Mouse (Mus musculus) limb, embryonic 15.5 days (tissue): Measurements from ENCODE around the gene Atg3. TPM values are rescaled to one million over a fixed set of nuclear protein-coding genes. Genes with fewer than 3 reads are reported as not detected.

Source experiments
- ATAC-seq: fragments of 200-750 bp; cut with Nextera tagmentation; 2 replicates; pipeline ENCODE4 v1.8.0; 2017; ENCODE audit warnings: low read depth, moderate TSS enrichment; ENCODE audit not compliant: insufficient number of reproducible peaks, low FRiP score, low TSS enrichment
- H3K27ac ChIP-seq: fragments of 300-500 bp; sonication (generic); 2 replicates; pipeline ENCODE4 v1.5.1; 2015; ENCODE audit warnings: moderate library complexity, mild to moderate bottlenecking, inconsistent platforms
- H3K27me3 ChIP-seq: fragments of 300-500 bp; sonication (generic); 2 replicates; pipeline ENCODE4 v1.6.1; 2015; ENCODE audit warnings: inconsistent platforms
- H3K36me3 ChIP-seq: fragments of 300-500 bp; sonication (generic); 2 replicates; pipeline ENCODE4 v1.6.1; 2015; ENCODE audit warnings: inconsistent platforms
- H3K4me1 ChIP-seq: fragments of 300-500 bp; sonication (generic); 2 replicates; pipeline ENCODE4 v1.6.1; 2015; ENCODE audit warnings: inconsistent platforms
- H3K4me2 ChIP-seq: fragments of 300-500 bp; sonication (generic); 2 replicates; pipeline ENCODE4 v1.6.1; 2015; ENCODE audit warnings: mild to moderate bottlenecking, inconsistent platforms
- H3K4me3 ChIP-seq: fragments of 300-500 bp; sonication (generic); 2 replicates; pipeline ENCODE4 v1.5.1; 2015; ENCODE audit warnings: mild to moderate bottlenecking, inconsistent platforms
- H3K9ac ChIP-seq: fragments of 300-500 bp; sonication (generic); 2 replicates; pipeline ENCODE4 v1.6.1; 2015; ENCODE audit warnings: inconsistent platforms
- H3K9me3 ChIP-seq: fragments of 300-500 bp; sonication (generic); 2 replicates; pipeline ENCODE4 v1.6.1; 2016; ENCODE audit warnings: inconsistent platforms
- WGBS: fragments of 180-500 bp; shearing (Covaris S2); methylation state at CpG from one replicate; pipeline ENCODE4 v1.1.7; 2015; 5-methylcytosine and 5-hydroxymethylcytosine counted together
- polyA plus RNA-seq: library from polyadenylated mRNA; unstranded; fragments of >200 nt; fragmentation: Nextera tagmentation; extraction: Ambion mirVana; gene quantifications from 2 replicates; pipeline ENCODE4 v1.2.1, GENCODE M21; 2015

The Atg3 gene
- 41.6 and 42.3 TPM in 2 replicates for polyA plus RNA-seq

DNA sequence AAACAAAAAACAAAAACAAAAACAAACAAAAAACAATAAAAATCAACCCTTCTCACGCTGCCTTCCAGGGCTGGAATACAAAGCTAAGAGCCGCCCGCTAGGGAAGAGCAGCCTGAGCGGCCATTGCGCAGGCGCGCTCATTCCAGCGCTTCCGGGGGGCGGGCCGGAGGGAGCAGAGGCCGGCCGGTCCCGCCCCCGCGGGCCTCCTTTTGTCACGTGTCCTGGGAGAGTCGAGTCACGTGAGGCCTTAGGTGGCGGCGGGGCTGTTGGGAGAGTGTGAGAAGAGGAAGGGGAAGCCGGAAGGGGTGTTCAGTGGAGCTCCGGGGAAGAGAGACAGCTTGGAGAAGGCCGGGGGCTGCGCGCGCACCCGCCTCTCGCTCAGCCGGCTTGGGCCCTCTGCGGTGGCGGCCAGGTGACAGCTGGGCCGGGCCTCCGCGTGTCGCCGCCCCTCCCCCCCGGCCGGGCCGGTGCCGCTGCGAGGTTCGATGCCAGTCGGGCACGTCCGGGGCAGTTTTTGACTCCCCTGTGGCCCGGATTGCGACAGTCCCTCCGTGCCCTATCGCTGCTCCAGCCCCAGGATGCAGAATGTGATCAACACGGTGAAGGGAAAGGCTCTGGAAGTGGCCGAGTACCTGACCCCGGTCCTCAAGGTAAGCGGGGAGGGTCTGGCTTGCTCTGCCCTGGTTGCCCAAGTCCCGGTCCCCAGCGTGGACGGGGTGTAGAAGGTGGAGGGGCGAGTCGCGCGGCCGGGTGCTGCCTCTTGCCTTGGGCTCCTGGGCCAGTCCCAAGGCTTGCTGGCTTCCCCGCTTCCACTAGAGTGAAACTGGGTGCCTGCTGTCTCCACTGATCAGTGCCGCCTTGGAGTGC lies at the start of gene Atg3, which contains the start of gene Slc35a5:
TSS of gene Atg3 (plus strand) at position 264 of the 867 bp plus-strand sequence.
TSS of gene Slc35a5 (minus strand) at position 185 of the 867 bp plus-strand sequence.
- H3K36me3 ChIP-seq, result peaks cover 4% of the 10 kb centered on the region; the same call in 1 of the 2 replicates
- WGBS, result under 1% methylated on average over 53 of the region's 64 CpGs
- H3K27me3 ChIP-seq, result no peaks in the 10 kb centered on the region
- peak within 1 kb of the TSS; percentile 74 for H3K9ac ChIP-seq
- peak within 1 kb of the TSS; percentile 81 for H3K4me2 ChIP-seq
- H3K9me3 ChIP-seq, result no peaks in the 10 kb centered on the region
- peak within 1 kb of the TSS; percentile 93 for H3K27ac ChIP-seq
- peaks cover 19% of the 10 kb centered on the region for H3K4me1 ChIP-seq
- H3K4me3 ChIP-seq, result peak within 1 kb of the TSS; percentile 72
- peak; percentile 99 for ATAC-seq

DNA sequence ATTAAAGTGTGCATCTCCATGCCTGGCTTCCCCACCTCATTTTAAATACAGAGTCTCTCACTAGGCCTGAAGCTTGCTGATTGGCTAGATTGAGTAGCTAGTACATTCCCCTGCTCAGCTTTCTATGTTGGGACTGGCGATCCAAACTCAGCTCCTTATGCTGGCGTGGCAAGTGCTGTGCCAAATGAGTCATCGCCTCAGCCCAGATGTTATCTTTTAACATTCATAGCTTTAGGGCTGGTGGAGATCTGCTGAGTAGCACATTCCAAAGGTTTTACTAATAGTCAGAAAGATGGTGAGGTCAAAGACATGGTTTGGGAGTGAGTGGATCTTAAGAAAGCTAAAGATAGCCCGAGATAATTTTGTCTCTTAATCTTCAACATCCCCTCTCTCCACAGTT lies 48.1 kb upstream of the Atg3 start:
- Histone ChIP-seq H3K27me3 (no peaks in the 10 kb centered on the region), H3K36me3 (0 out of 2 replicates have a peak, but pooled peaks cover 6% of the 10 kb centered on the region), H3K4me1 (peaks cover 6% of the 10 kb centered on the region; the same call in 1 of the 2 replicates), H3K4me3 (no peak overlapping the region), H3K4me2 (no peak overlapping the region), H3K9ac (no peak overlapping the region), H3K27ac (peak overlapping the region; percentile 59), H3K9me3 (no peaks in the 10 kb centered on the region)
- ATAC-seq, result peak; percentile 67
- 21% methylated on average over 4 of the region's 4 CpGs for WGBS

DNA sequence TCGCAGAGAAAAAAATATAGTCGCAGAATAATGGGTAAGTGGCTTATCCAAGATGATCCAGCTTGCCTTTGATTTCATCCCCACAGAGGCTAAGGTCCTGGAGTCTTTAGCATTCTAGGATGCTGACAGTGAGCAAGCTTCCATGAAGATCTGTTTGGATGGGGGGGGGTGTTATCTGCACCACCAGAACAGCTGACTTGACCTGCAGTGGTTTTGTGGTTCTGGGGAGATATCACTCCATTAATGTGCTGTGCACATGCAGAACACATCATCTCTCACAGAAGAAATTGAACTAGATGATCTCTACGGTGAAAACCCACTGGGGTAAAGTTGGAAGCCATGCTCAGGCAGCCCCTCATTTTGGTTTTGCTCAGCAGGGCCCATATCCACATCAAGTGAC lies 41.4 kb upstream of the Atg3 start:
- 89% methylated on average over 3 of the region's 3 CpGs for WGBS
- no peaks in the 10 kb centered on the region for H3K27me3 ChIP-seq
- H3K4me1 ChIP-seq, result 0 out of 2 replicates have a peak, but pooled peaks cover 3% of the 10 kb centered on the region
- no peaks in the 10 kb centered on the region for H3K9me3 ChIP-seq
- peaks cover 19% of the 10 kb centered on the region; the same call in 1 of the 2 replicates for H3K36me3 ChIP-seq
- no peak overlapping the region for H3K4me3 ChIP-seq
- no peak overlapping the region for H3K4me2 ChIP-seq
- no peak for ATAC-seq
- H3K9ac ChIP-seq, result no peak overlapping the region
- no peak overlapping the region for H3K27ac ChIP-seq

GRCm38 (mm10) chr16:45118760-45119159 lies 39.8 kb upstream of the Atg3 start:
- no peak overlapping the region for H3K4me3 ChIP-seq
- ATAC-seq, result no peak
- H3K27ac ChIP-seq, result no peak overlapping the region
- 0 out of 2 replicates have a peak, but pooled peaks cover 3% of the 10 kb centered on the region for H3K4me1 ChIP-seq
- H3K9me3 ChIP-seq, result no peaks in the 10 kb centered on the region
- no peak overlapping the region for H3K4me2 ChIP-seq
- no peaks in the 10 kb centered on the region for H3K27me3 ChIP-seq
- no peak overlapping the region for H3K9ac ChIP-seq
- peaks cover 17% of the 10 kb centered on the region; the same call in 1 of the 2 replicates for H3K36me3 ChIP-seq
- 84% methylated on average over 3 of the region's 3 CpGs for WGBS

DNA sequence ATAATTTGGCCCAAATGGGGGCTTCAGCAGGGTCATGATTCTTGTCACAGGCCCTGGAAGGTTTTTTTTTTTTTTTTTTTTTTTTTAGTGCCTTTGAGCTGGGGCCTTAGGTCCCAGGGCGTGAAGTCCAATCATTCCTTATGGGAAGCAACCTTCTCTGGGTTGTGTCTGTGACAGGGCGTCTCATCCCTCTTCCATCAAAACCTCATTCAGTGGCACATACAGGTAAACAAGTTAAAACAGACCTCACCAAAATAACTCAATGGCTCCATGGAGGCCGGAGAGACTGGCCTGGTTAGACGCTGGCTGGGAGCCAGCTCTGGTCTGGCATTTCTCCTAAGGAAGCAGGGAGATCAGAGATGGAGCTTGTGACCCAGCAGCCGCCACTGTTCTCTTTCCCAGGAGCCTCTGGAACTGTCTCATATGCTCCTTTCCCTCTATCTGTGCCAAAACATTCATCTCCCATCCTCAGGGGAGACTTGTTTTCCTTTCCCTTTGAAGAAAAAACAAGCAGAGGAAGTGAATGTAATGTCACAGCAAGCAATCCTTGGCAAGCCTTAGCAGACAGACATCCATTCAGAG lies 37.6 kb upstream of the Atg3 start:
- Histone ChIP-seq H3K36me3 (peaks cover 17% of the 10 kb centered on the region; the same call in 1 of the 2 replicates), H3K9me3 (no peaks in the 10 kb centered on the region), H3K4me3 (no peak overlapping the region), H3K4me2 (no peak overlapping the region), H3K27ac (no peak overlapping the region; the same call in 1 of the 2 replicates), H3K27me3 (no peaks in the 10 kb centered on the region), H3K9ac (no peak overlapping the region), H3K4me1 (0 out of 2 replicates have a peak, but pooled peaks cover 3% of the 10 kb centered on the region)
- 36% methylated on average over 5 of the region's 5 CpGs for WGBS
- ATAC-seq, result no peak

DNA sequence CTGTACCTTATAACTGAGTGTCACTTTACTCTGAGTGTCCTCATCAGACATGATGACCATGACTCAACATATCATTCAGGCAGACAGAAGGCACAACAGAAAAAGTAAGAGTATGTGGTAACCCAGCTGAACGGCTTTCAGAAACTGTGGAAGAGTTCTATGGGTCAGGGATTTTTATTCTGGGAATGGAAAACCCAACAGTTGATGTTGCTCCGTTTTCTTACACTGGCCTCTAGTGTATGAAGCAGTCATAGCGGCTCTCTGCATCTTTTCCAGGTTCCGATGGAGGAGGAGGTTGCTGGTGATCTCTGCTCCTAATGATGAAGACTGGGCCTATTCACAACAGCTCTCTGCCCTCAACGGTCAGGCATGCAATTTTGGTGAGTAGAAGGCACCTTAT lies 36.0 kb upstream of the Atg3 start:
- Histone ChIP-seq H3K27me3 (no peaks in the 10 kb centered on the region), H3K4me3 (no peak overlapping the region), H3K27ac (no peak overlapping the region), H3K36me3 (peaks cover 15% of the 10 kb centered on the region; the same call in 1 of the 2 replicates), H3K4me1 (0 out of 2 replicates have a peak, but pooled peaks cover 3% of the 10 kb centered on the region), H3K9me3 (no peaks in the 10 kb centered on the region), H3K4me2 (no peak overlapping the region), H3K9ac (no peak overlapping the region)
- no peak for ATAC-seq
- WGBS, result 67% methylated on average over 5 of the region's 5 CpGs

- no peak overlapping the region for H3K27ac ChIP-seq
- no peaks in the 10 kb centered on the region for H3K27me3 ChIP-seq
- H3K4me2 ChIP-seq, result no peak overlapping the region
- no peak overlapping the region for H3K9ac ChIP-seq
- 52% methylated on average over 9 of the region's 9 CpGs for WGBS
- no peak overlapping the region for H3K4me3 ChIP-seq
- 0 out of 2 replicates have a peak, but pooled peaks cover 3% of the 10 kb centered on the region for H3K4me1 ChIP-seq
- peaks cover 14% of the 10 kb centered on the region; the same call in 1 of the 2 replicates for H3K36me3 ChIP-seq
- no peaks in the 10 kb centered on the region for H3K9me3 ChIP-seq
- no peak for ATAC-seq
Measured at GRCm38 (mm10) chr16:45124230-45125203, 34.1 kb upstream of the Atg3 start.

DNA sequence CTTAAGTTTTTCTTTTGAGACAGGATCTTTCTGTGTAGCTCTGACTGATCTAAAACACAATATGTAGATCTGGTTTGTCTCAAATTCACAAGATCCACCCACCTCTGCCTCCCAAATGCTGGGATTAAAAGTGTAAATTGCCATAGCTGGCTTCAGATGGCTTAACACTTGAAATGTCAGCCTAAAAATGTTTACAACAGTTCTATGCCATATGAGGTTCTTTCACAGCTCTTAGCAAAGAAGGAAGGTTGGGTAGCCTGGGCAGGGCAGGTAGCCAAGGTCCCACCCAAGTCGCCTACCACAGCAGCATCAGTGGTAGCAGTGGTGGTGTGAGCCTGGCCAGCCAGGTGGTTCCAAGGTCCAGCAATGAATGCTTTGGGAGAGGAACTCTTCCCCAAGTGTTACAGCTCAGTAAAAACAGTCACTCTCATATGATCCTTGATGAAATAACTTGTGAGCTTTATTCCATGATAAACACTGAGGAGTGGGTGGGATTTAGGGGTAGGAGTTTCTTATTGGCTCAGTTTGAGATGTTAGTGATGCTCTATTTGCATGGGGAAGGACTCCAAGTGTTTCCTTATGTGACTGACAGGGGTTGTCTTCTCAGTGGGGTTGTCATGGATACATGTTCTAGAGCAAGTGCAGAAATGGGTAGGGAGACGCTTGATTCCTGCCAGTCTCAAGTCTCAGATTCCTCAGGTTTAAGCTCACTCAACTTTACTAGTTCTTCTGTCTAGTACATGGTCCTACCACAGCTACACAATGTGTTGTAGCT lies 30.5 kb upstream of the Atg3 start:
- 83% methylated on average over 2 of the region's 2 CpGs for WGBS

DNA sequence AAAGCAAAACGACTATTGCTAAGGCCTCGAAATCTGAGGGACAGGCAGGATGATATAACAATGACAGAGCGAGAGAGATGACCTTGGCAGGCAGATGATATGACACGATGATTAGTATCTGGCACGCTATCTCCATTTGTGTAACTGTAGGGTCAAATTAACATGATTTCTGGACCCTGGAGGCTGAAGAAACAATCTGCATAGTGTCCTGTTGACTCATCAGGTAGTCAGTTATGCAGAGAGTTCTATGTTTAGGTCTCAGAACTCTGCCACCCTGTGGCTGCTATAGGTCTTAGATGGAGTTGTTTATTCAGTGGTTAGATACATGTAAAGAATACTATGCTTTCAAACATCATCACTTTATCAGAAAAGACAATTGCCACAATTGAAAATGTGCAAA lies 16.9 kb upstream of the Atg3 start:
- Histone ChIP-seq H3K9ac (no peak overlapping the region), H3K27ac (no peak overlapping the region), H3K4me1 (no peaks in the 10 kb centered on the region), H3K27me3 (no peaks in the 10 kb centered on the region), H3K36me3 (peaks cover 54% of the 10 kb centered on the region), H3K4me2 (no peak overlapping the region), H3K9me3 (no peaks in the 10 kb centered on the region), H3K4me3 (no peak overlapping the region)
- no peak for ATAC-seq
- 91% methylated on average over 5 of the region's 5 CpGs for WGBS

More for the DNA sequence above, 30.5 kb upstream of the Atg3 start:
- Histone ChIP-seq H3K4me3 (no peak overlapping the region), H3K9ac (no peak overlapping the region), H3K4me1 (no peaks in the 10 kb centered on the region), H3K27ac (no peak overlapping the region), H3K9me3 (no peaks in the 10 kb centered on the region), H3K4me2 (no peak overlapping the region), H3K27me3 (no peaks in the 10 kb centered on the region), H3K36me3 (peaks cover 17% of the 10 kb centered on the region; the same call in 1 of the 2 replicates)
- no peak for ATAC-seq

GRCm38 (mm10) chr16:45142565-45142964 lies 16.0 kb upstream of the Atg3 start:
- 93% methylated on average over 5 of the region's 5 CpGs for WGBS
- Histone ChIP-seq H3K4me1 (no peaks in the 10 kb centered on the region), H3K9ac (no peak overlapping the region), H3K27me3 (no peaks in the 10 kb centered on the region), H3K36me3 (peaks cover 58% of the 10 kb centered on the region), H3K27ac (no peak overlapping the region), H3K9me3 (no peaks in the 10 kb centered on the region), H3K4me3 (no peak overlapping the region), H3K4me2 (no peak overlapping the region)
- no peak for ATAC-seq
